Mouse (Mus musculus) spleen, adult 2 months (tissue): ENCODE measurements at regions not wholly inside any gene's neighbourhood (a gene's known extent, or its start where the extent isn't known, plus 50 kb on each side); places are given as distances from the start of the nearest gene placed in this dataset.

ENCODE experiments used
- CTCF ChIP-seq: fragments of 200-500 bp; IDR thresholded peaks from 2 replicates; pipeline ENCODE4 v1.5.1; 2011; ENCODE audit warnings: mild to moderate bottlenecking, inconsistent platforms; ENCODE audit not compliant: insufficient read depth, insufficient read length, insufficient replicate concordance; ENCODE audit errors: extremely low read depth
- POLR2A ChIP-seq: fragments of 200-500 bp; IDR thresholded peaks from 2 replicates; pipeline ENCODE4 v1.6.1; 2011; ENCODE audit warnings: low read depth, low read length, inconsistent platforms

DNA sequence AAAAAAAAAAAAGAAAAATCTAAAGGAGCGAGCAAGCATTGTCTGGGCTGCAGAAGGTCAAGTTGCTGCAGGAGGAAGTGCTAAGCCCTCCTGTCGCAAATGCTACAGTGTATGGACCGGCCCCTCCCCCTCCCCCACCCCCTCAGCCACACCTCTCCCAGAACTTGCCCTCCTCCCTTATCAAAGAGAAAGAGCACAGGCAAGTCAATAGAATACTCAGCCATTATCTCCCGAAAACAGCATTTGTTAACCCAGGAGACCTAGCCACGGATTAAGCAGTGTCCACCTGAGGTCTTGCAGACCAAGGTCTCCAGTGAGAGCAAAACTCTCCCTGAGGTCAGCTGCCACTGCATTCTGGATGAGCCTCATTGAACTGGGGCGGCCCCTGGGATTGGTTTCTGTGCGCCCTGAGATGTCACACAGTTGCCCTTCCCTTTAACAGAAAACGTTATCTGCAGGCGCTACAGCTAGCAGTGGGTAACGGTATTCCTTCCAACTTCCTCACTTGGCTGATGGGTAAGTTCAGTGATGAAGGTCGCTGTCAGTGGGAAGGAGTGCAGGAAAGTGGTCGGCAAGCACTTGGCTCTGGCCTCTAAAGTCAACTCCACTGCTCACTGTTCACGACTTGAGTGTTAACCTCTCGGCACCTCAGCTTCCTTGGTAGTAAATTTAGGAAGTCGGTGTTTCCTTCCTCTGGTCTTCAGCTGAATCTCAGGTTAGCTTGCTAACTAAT is 68.0 kb upstream of the Bach2 start:
- TF ChIP-seq CTCF (no peak), POLR2A (no peak)
